Mouse (Mus musculus) MEL-GATA-1-ER (cell line): ENCODE data around the gene Babam2.

ENCODE experiments used
- DNase-seq: peaks from one replicate; pipeline ENCODE4 v3.0.0-alpha.2; 2012; ENCODE audit warnings: low read depth; ENCODE audit errors: extremely low read depth

Babam2 gene

GRCm38 (mm10) chr5:32121936-32122335 is 424.5 kb downstream of the Babam2 start:
- DNase-seq, result no peak

GRCm38 (mm10) chr5:32122363-32122762 is 424.9 kb downstream of the Babam2 start:
- no peak for DNase-seq

DNA sequence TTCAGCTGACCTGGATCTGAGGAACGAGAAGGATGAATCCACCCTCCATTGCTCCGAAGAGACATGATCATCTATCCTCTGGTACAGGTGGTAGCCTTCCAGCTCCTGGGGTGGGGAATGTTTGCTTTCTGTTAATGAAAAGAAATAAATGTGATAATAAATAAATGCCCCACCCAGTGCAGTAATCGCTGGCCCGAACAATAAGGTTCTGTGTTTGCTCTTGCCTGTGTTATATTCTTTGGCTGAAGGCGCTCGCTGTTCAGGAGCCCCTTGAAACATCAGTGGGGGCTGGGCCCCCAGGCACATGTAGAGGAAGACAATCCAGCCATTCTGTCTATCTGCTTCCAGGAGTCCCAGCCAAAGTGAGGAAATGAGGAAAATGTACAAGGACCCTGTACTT is 427.5 kb downstream of the Babam2 start:
- DNase-seq, result no peak

GRCm38 (mm10) chr5:32127226-32127625 is 429.7 kb downstream of the Babam2 start:
- DNase-seq, result no peak

- no peak for DNase-seq
Observed at GRCm38 (mm10) chr5:32127927-32128326, 430.4 kb downstream of the Babam2 start.

- DNase-seq, result no peak
Observed at GRCm38 (mm10) chr5:32132971-32133501, 435.6 kb downstream of the Babam2 start.

DNA sequence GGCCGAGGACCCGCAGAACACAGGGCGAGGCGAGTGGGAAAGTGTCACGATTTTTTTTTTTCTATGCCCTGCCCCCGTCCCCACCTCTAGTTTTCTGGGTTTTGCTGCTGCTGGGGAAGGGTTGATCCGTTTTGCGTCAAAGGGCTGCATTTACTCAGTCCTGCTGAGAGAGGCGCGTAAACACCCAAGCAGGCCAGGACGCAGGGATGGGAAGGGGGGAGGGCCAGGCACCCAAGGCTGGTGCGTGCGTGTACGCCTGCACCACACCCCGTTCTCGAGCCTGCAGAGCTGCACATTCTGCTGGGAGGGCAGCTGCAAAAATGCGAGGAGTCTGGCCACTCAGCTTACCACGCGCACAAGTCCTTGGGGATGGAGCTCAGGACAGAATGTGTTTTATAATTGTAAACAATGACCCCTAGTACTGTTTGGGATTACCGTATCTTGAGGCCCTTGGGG is 436.1 kb downstream of the Babam2 start:
- no peak for DNase-seq

- peak; percentile 38 for DNase-seq
Observed at GRCm38 (mm10) chr5:32134051-32134732, 436.7 kb downstream of the Babam2 start.
